Mouse (Mus musculus): ENCODE results near the gene Fgfr2. TPM values are rescaled to one million over a fixed set of nuclear protein-coding genes. Genes with fewer than 3 reads are reported as not detected.

Gene Fgfr2
- total RNA-seq, 2 experiments from 2014 or later = 190 to 480 TPM

- DNase-seq = no peak
Observed at GRCm38 (mm10) chr7:131743193-131743592, 1380.0 kb downstream of the Fgfr2 start.

GRCm38 (mm10) chr7:131722783-131723575 lies 1400.2 kb downstream of the Fgfr2 start:
- no peak for DNase-seq

- DNase-seq = no peak
Observed at GRCm38 (mm10) chr7:131722316-131722715, 1400.8 kb downstream of the Fgfr2 start.

- DNase-seq = no peak
Observed at GRCm38 (mm10) chr7:131718280-131718679, 1404.9 kb downstream of the Fgfr2 start.

GRCm38 (mm10) chr7:131713076-131713475 lies 1410.1 kb downstream of the Fgfr2 start:
- DNase-seq = no peak

GRCm38 (mm10) chr7:131696889-131697288 lies 1426.3 kb downstream of the Fgfr2 start:
- DNase-seq = no peak

GRCm38 (mm10) chr7:131687324-131687723 lies 1435.8 kb downstream of the Fgfr2 start:
- DNase-seq = no peak

GRCm38 (mm10) chr7:131677126-131677525 lies 1446.0 kb downstream of the Fgfr2 start:
- DNase-seq = no peak

- DNase-seq = no peak
Observed at GRCm38 (mm10) chr7:131670586-131670985, 1452.6 kb downstream of the Fgfr2 start.

GRCm38 (mm10) chr7:131669326-131669725 lies 1453.8 kb downstream of the Fgfr2 start:
- no peak for DNase-seq

GRCm38 (mm10) chr7:131660726-131661125 lies 1462.4 kb downstream of the Fgfr2 start:
- no peak for DNase-seq

- DNase-seq = no peak
Observed at GRCm38 (mm10) chr7:131656017-131656416, 1467.1 kb downstream of the Fgfr2 start.

GRCm38 (mm10) chr7:131653416-131653815 lies 1469.7 kb downstream of the Fgfr2 start:
- DNase-seq = peak; percentile 40 to 66

- DNase-seq = no peak
Observed at GRCm38 (mm10) chr7:131651921-131652694, 1471.0 kb downstream of the Fgfr2 start.

GRCm38 (mm10) chr7:131650277-131650676 lies 1472.9 kb downstream of the Fgfr2 start:
- no peak for DNase-seq

GRCm38 (mm10) chr7:131648276-131648675 lies 1474.9 kb downstream of the Fgfr2 start:
- DNase-seq = no peak

GRCm38 (mm10) chr7:131647583-131647982 lies 1475.6 kb downstream of the Fgfr2 start:
- no peak for DNase-seq

- DNase-seq = no peak
Observed at GRCm38 (mm10) chr7:131644586-131644985, 1478.6 kb downstream of the Fgfr2 start.

- DNase-seq = no peak
Observed at GRCm38 (mm10) chr7:131644051-131644450, 1479.1 kb downstream of the Fgfr2 start.

GRCm38 (mm10) chr7:131643341-131643840 lies 1479.8 kb downstream of the Fgfr2 start:
- no peak for DNase-seq

GRCm38 (mm10) chr7:131629562-131629961 lies 1493.6 kb downstream of the Fgfr2 start:
- DNase-seq = no peak

- DNase-seq = no peak
Observed at GRCm38 (mm10) chr7:131628846-131629391, 1494.2 kb downstream of the Fgfr2 start.

GRCm38 (mm10) chr7:131628356-131628755 lies 1494.8 kb downstream of the Fgfr2 start:
- no peak for DNase-seq

Measured in adrenal gland, postnatal 36 days (tissue).